ENCODE assay signal across 9 mouse cellular contexts in the genomic region with DNA sequence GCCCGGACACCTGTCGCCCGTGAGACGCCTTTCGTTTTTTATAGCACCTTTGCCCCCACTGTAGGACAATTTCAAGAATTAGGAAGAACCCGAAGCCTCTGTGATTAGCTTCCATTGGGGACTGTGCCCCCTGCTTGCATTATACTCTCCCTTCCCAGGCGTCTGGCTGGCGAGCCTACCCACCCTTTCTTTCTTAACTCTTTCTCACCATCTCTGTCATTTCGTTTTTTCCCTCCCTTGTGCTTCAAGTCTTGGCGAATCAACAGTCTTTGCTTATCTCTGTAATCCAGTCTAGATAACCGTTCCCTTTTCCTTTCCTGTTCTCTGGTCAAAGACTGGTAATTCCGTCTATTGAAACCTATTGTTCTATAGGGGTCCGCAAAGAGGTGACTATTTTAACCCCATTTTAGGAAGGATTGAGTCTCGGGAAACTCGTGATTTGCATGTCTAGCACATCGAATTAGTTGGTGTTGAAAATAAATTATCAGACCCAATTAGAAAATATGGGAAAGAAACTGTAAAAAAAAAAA. TPM values are rescaled to one million over a fixed set of nuclear protein-coding genes. Genes with fewer than 3 reads are reported as not detected.
A peak's percentile ranks its signal among the peaks of the same experiment; 100 is the strongest.
DNase-seq lines count a peak whose midpoint lies in the region; ATAC-seq and TF ChIP-seq lines count a peak whose summit lies in the region.
"Had no signal": no experiment of that assay in that cellular context is flagged by ENCODE, and none has a peak within 500 bp of the region (broad histone marks: within the 10 kb centered on the region; RNA-seq: fewer than 3 reads in every experiment).

No protein-coding gene starts in this region.

- ATAC-seq in heart, embryonic 13.5 days (ENCODE audit: extremely low read depth, insufficient number of reproducible peaks, low FRiP score, low TSS enrichment) = no peak
- ATAC-seq in heart, embryonic 16.5 days (replicated peaks; ENCODE audit: extremely low read depth, insufficient read depth, low FRiP score) = peak; percentile 32; the same call in 1 of the 2 replicates
- peak; percentile 16 for ATAC-seq in megakaryocyte-erythroid progenitor cell, adult 5-6 weeks (replicated peaks; ENCODE audit: low FRiP score, low TSS enrichment, poor library complexity, severe bottlenecking)

- H3K27ac ChIP-seq in heart, embryonic 13.5 days (replicated peaks) = peak overlapping the region; percentile 96
- H3K27ac ChIP-seq in MEL (ENCODE audit: control insufficient read depth, low read depth, low read length) = peak overlapping the region; percentile 76
- peak overlapping the region; percentile 95 for H3K27ac ChIP-seq in heart, embryonic 16.5 days (ENCODE audit: low read length)

- peak overlapping the region; percentile 91 for H3K9ac ChIP-seq in heart, embryonic 13.5 days
- H3K9ac ChIP-seq in MEL (ENCODE audit: control insufficient read depth, low read depth, low read length, poor library complexity, severe bottlenecking) = peak overlapping the region; percentile 76
- H3K9ac ChIP-seq in heart, embryonic 16.5 days (ENCODE audit: low read length) = peak overlapping the region; percentile 94

- no peak for TF ChIP-seq CTCF in MEL (IDR thresholded peaks at IDR 0.05 in 2 of 3, conservative IDR thresholded peaks at IDR 0.05 in 1 of 3; ENCODE audit: control insufficient read depth in 1 of 3, insufficient read depth in 1 of 3, low read depth in 2 of 3, low read length in 3 of 3, poor library complexity in 1 of 3, severe bottlenecking in 1 of 3)

- TF ChIP-seq EP300 in MEL (IDR thresholded peaks at IDR 0.05; ENCODE audit: low read depth in 1 of 2, low read length in 2 of 2) = peak; percentile 58 to 80

- TF ChIP-seq RAD21 in MEL (IDR thresholded peaks at IDR 0.05; ENCODE audit: low read depth, low read length) = no peak

- H3K9me3 ChIP-seq in heart, embryonic 13.5 days = no peaks in the 10 kb centered on the region
- no peaks in the 10 kb centered on the region for H3K9me3 ChIP-seq in MEL (replicated peaks; ENCODE audit: insufficient read depth, low read length)
- no peaks in the 10 kb centered on the region for H3K9me3 ChIP-seq in heart, embryonic 16.5 days (replicated peaks; ENCODE audit: control insufficient read depth, low read length)

- H3K79me2 ChIP-seq in MEL (ENCODE audit: control insufficient read depth, insufficient read depth, low read length, poor library complexity) = peaks cover 27% of the 10 kb centered on the region

- DNase-seq in heart, adult 8-10 months (ENCODE audit: low spot score) = no peak
- DNase-seq in MEL (ENCODE audit: low read depth, low spot score) = peak; percentile 64
- DNase-seq in ovary, adult 18-20 months (ENCODE audit: low spot score) = no peak
- DNase-seq in cerebellum, adult 9-10 months = no peak
- DNase-seq in urinary bladder, postnatal 10 days (ENCODE audit: low spot score) = no peak

- H3K4me1 ChIP-seq in heart, embryonic 13.5 days = peaks cover 23% of the 10 kb centered on the region
- H3K4me1 ChIP-seq in MEL (ENCODE audit: control insufficient read depth in 1 of 2, insufficient read depth in 2 of 2, low read length in 2 of 2) = peaks cover 13 to 15% of the 10 kb centered on the region in 2 experiments
- H3K4me1 ChIP-seq in heart, embryonic 16.5 days (ENCODE audit: control insufficient read depth, insufficient read depth, low read length) = peaks cover 18% of the 10 kb centered on the region

- H3K4me2 ChIP-seq in heart, embryonic 13.5 days = peak overlapping the region; percentile 87
- H3K4me2 ChIP-seq in heart, embryonic 16.5 days (ENCODE audit: low read depth, low read length) = peak overlapping the region; percentile 72

- peaks cover 34% of the 10 kb centered on the region for H3K36me3 ChIP-seq in heart, embryonic 13.5 days
- H3K36me3 ChIP-seq in MEL (ENCODE audit: control insufficient read depth in 1 of 2, insufficient read depth in 2 of 2, low read length in 2 of 2) = peaks cover 25 to 26% of the 10 kb centered on the region in 2 experiments
- peaks cover 4% of the 10 kb centered on the region for H3K36me3 ChIP-seq in heart, embryonic 16.5 days (ENCODE audit: control insufficient read depth, insufficient read depth)

- no peaks in the 10 kb centered on the region for H3K27me3 ChIP-seq in heart, embryonic 13.5 days (replicated peaks)
- no peaks in the 10 kb centered on the region for H3K27me3 ChIP-seq in MEL (ENCODE audit: control insufficient read depth in 1 of 2, insufficient read depth in 2 of 2, low read length in 2 of 2)
- no peaks in the 10 kb centered on the region for H3K27me3 ChIP-seq in heart, embryonic 16.5 days (ENCODE audit: control insufficient read depth, insufficient read depth, low read length)
- H3K27me3 ChIP-seq: Patski had no signal

- peak overlapping the region; percentile 74 for H3K4me3 ChIP-seq in heart, embryonic 13.5 days
- H3K4me3 ChIP-seq in MEL (ENCODE audit: control insufficient read depth in 1 of 2, insufficient read depth in 1 of 2, low read depth in 2 of 2, low read length in 2 of 2) = peak overlapping the region; percentile 65 to 83
- peak overlapping the region; percentile 95 for H3K4me3 ChIP-seq in heart, embryonic 16.5 days (ENCODE audit: low read length)

- under 1% methylated on average over 16 of the region's 16 CpGs for WGBS in heart, embryonic 13.5 days
- under 1% methylated on average over 16 of the region's 16 CpGs for WGBS in heart, embryonic 16.5 days

- TF ChIP-seq POLR2A in MEL (IDR thresholded peaks at IDR 0.05; ENCODE audit: control insufficient read depth in 1 of 2, insufficient read depth in 1 of 2, low read depth in 1 of 2, low read length in 2 of 2, poor library complexity in 1 of 2) = 0 out of 4 replicates have a peak, but pooled peaks of 1 of the 2 experiments have one; percentile 16

TF ChIP-seq in MEL, 35 proteins besides CTCF, POLR2A, EP300 and RAD21 (continues in another document):
- TF ChIP-seq GATA1 (IDR thresholded peaks at IDR 0.05; ENCODE audit: low read depth, low read length) (peak; percentile 93), BHLHE40 (IDR thresholded peaks at IDR 0.05; ENCODE audit: borderline replicate concordance, low read depth, low read length) (peak; percentile 24; the same call in 1 of the 2 replicates), NELFE (IDR thresholded peaks at IDR 0.05; ENCODE audit: low read depth, low read length) (0 out of 2 replicates have a peak, but pooled peaks have one; percentile 25), MAX (IDR thresholded peaks at IDR 0.05; ENCODE audit: low read length) (no peak), KAT2A (conservative IDR thresholded peaks at IDR 0.05; ENCODE audit: low read depth, low read length) (peak; percentile 44; the same call in 1 of the 2 replicates)

RNA-seq across cellular contexts. Expression of a gene that starts 0.6 kb away (rescaled TPM):
- 14.1 and 14.8 TPM in 2 replicates for polyA plus RNA-seq in heart, embryonic 13.5 days (2015; fragmentation: Nextera tagmentation; extraction: Ambion mirVana)
- total RNA-seq in heart, adult 8-10 months (2022) = 10 to 100 TPM; 34.2 to 49.4 (median 44.5) TPM
- total RNA-seq in MEL (2012; rRNA removed) = 8.1 and 10.4 TPM in 2 replicates
- 10 to 100 TPM in 1 of 2 experiments, not detected in 1; 14.7 TPM for polyA plus RNA-seq in MEL (2012; ENCODE audit: insufficient read depth in 1 of 2, insufficient read length in 2 of 2, low read depth in 1 of 2, low replicate concordance in 2 of 2, missing spikeins in 1 of 2)
- polyA plus RNA-seq in heart, embryonic 16.5 days (2015; fragmentation: Nextera tagmentation; extraction: Ambion mirVana) = 15.0 and 16.1 TPM in 2 replicates
- total RNA-seq in megakaryocyte-erythroid progenitor cell, adult 5-6 weeks (2014; fragmentation: Nextera tagmentation) = 37.7 and 42.4 TPM in 2 replicates
- 21.6 and 25.0 TPM in 2 replicates for total RNA-seq in megakaryocyte-erythroid progenitor cell, adult 5-6 weeks (2017)

RNA-seq across cellular contexts. Expression of a gene that starts 0.7 kb away (rescaled TPM):
- 13.5 and 15.0 TPM in 2 replicates for polyA plus RNA-seq in heart, embryonic 13.5 days (2015; fragmentation: Nextera tagmentation; extraction: Ambion mirVana)
- 1 to 10 TPM; 5.5 to 6.9 (median 5.9) TPM for total RNA-seq in heart, adult 8-10 months (2022)
- 50.8 and 60.8 TPM in 2 replicates for total RNA-seq in MEL (2012; rRNA removed)
- polyA plus RNA-seq in MEL (2012; ENCODE audit: insufficient read depth in 1 of 2, insufficient read length in 2 of 2, low read depth in 1 of 2, low replicate concordance in 2 of 2, missing spikeins in 1 of 2) = 10 to 100 TPM in 1 of 2 experiments, not detected in 1; 40.3 TPM
- 15.7 and 17.2 TPM in 2 replicates for polyA plus RNA-seq in heart, embryonic 16.5 days (2015; fragmentation: Nextera tagmentation; extraction: Ambion mirVana)
- total RNA-seq in megakaryocyte-erythroid progenitor cell, adult 5-6 weeks (2014; fragmentation: Nextera tagmentation) = 34.4 and 45.7 TPM in 2 replicates
- total RNA-seq in megakaryocyte-erythroid progenitor cell, adult 5-6 weeks (2017) = 57.2 and 67.9 TPM in 2 replicates

RNA-seq across cellular contexts. Expression of a gene that starts 16.2 kb away (rescaled TPM):
- polyA plus RNA-seq in heart, embryonic 13.5 days (2015; fragmentation: Nextera tagmentation; extraction: Ambion mirVana) = not detected in 2 replicates
- not detected for total RNA-seq in heart, adult 8-10 months (2022)
- not detected in 2 replicates for total RNA-seq in MEL (2012; rRNA removed)
- not detected for polyA plus RNA-seq in MEL (2012; ENCODE audit: insufficient read depth in 1 of 2, insufficient read length in 2 of 2, low read depth in 1 of 2, low replicate concordance in 2 of 2, missing spikeins in 1 of 2)
- polyA plus RNA-seq in heart, embryonic 16.5 days (2015; fragmentation: Nextera tagmentation; extraction: Ambion mirVana) = not detected in 2 replicates
- total RNA-seq in megakaryocyte-erythroid progenitor cell, adult 5-6 weeks (2014; fragmentation: Nextera tagmentation) = not detected in 2 replicates
- total RNA-seq in megakaryocyte-erythroid progenitor cell, adult 5-6 weeks (2017) = not detected in 2 replicates
- polyA plus RNA-seq: Patski had no signal

RNA-seq across cellular contexts. Expression of a gene that starts 53.3 kb away (rescaled TPM):
- 385 and 447 TPM in 2 replicates for polyA plus RNA-seq in heart, embryonic 13.5 days (2015; fragmentation: Nextera tagmentation; extraction: Ambion mirVana)
- 100 to 1,000 TPM; 181 to 211 (median 205) TPM for total RNA-seq in heart, adult 8-10 months (2022)
- 1,152 and 1,208 TPM in 2 replicates for total RNA-seq in MEL (2012; rRNA removed)
- 1,000 to 10,000 TPM in 1 of 2 experiments, 100 to 1,000 TPM in 1; 227 to 1,291 TPM for polyA plus RNA-seq in MEL (2012; ENCODE audit: insufficient read depth in 1 of 2, insufficient read length in 2 of 2, low read depth in 1 of 2, low replicate concordance in 2 of 2, missing spikeins in 1 of 2)
- 361 and 369 TPM in 2 replicates for polyA plus RNA-seq in heart, embryonic 16.5 days (2015; fragmentation: Nextera tagmentation; extraction: Ambion mirVana)
- total RNA-seq in megakaryocyte-erythroid progenitor cell, adult 5-6 weeks (2014; fragmentation: Nextera tagmentation) = 1,176 and 1,210 TPM in 2 replicates
- total RNA-seq in megakaryocyte-erythroid progenitor cell, adult 5-6 weeks (2017) = 2,564 and 2,726 TPM in 2 replicates

RNA-seq across cellular contexts. Expression of a gene that starts 57.3 kb away (rescaled TPM):
- polyA plus RNA-seq in heart, embryonic 13.5 days (2015; fragmentation: Nextera tagmentation; extraction: Ambion mirVana) = 9.3 and 11.8 TPM in 2 replicates
- 1 to 10 TPM; 4.6 to 6.7 (median 5.6) TPM for total RNA-seq in heart, adult 8-10 months (2022)
- total RNA-seq in MEL (2012; rRNA removed) = not detected in 2 replicates
- not detected for polyA plus RNA-seq in MEL (2012; ENCODE audit: insufficient read depth in 1 of 2, insufficient read length in 2 of 2, low read depth in 1 of 2, low replicate concordance in 2 of 2, missing spikeins in 1 of 2)
- 10.3 and 13.6 TPM in 2 replicates for polyA plus RNA-seq in heart, embryonic 16.5 days (2015; fragmentation: Nextera tagmentation; extraction: Ambion mirVana)
- total RNA-seq in megakaryocyte-erythroid progenitor cell, adult 5-6 weeks (2014; fragmentation: Nextera tagmentation) = 0.79 and 1.1 TPM in 2 replicates
- total RNA-seq in megakaryocyte-erythroid progenitor cell, adult 5-6 weeks (2017) = 1.5 and 2.0 TPM in 2 replicates
